Mouse (Mus musculus) intestine, postnatal 0 days (tissue): Measurements from ENCODE around the gene H2-T3. TPM values are rescaled to one million over a fixed set of nuclear protein-coding genes. Genes with fewer than 3 reads are reported as not detected.
"Not testable (repeated sequence)": the region's sequence is repeated elsewhere in the genome, so short reads cannot be mapped to it uniquely, and the experiment has no call there.

Source experiments
- ATAC-seq: fragments of 200-750 bp; cut with Nextera tagmentation; 2 replicates; pipeline ENCODE4 v1.8.0; 2017; ENCODE audit warnings: mild to moderate bottlenecking, moderate TSS enrichment, moderate library complexity
- H3K27ac ChIP-seq: fragments of 300-500 bp; sonication (generic); 2 replicates; pipeline ENCODE4 v1.5.1; 2014; ENCODE audit warnings: mild to moderate bottlenecking, low read depth, low read length, moderate library complexity
- H3K27me3 ChIP-seq: fragments of 300-500 bp; sonication (generic); replicated peaks from 2 replicates; pipeline ENCODE4 v1.6.1; 2014; ENCODE audit warnings: low read length, mixed read lengths; ENCODE audit not compliant: control insufficient read depth, insufficient read depth
- H3K36me3 ChIP-seq: fragments of 300-500 bp; sonication (generic); 2 replicates; pipeline ENCODE4 v1.6.1; 2014; ENCODE audit warnings: mild to moderate bottlenecking, moderate library complexity; ENCODE audit not compliant: control insufficient read depth, insufficient read depth
- H3K4me1 ChIP-seq: fragments of 300-500 bp; sonication (generic); replicated peaks from 2 replicates; pipeline ENCODE4 v1.6.1; 2014; ENCODE audit warnings: antibody characterized with exemption, low read length, mixed read lengths; ENCODE audit not compliant: control insufficient read depth, insufficient read depth
- H3K4me2 ChIP-seq: fragments of 300-500 bp; sonication (generic); replicated peaks from 2 replicates; pipeline ENCODE4 v1.6.1; 2014; ENCODE audit warnings: low read depth, mild to moderate bottlenecking, moderate library complexity
- H3K4me3 ChIP-seq: fragments of 300-500 bp; sonication (generic); 2 replicates; pipeline ENCODE4 v1.5.1; 2014; ENCODE audit warnings: low read depth, low read length
- H3K9ac ChIP-seq: fragments of 300-500 bp; sonication (generic); 2 replicates; pipeline ENCODE4 v1.6.1; 2014; ENCODE audit warnings: mild to moderate bottlenecking, low read depth, low read length
- H3K9me3 ChIP-seq: fragments of 300-500 bp; sonication (generic); 2 replicates; pipeline ENCODE4 v1.6.1; 2016; ENCODE audit warnings: mixed run types; ENCODE audit not compliant: control insufficient read depth
- CTCF ChIP-seq: sonication (generic); IDR thresholded peaks from 2 replicates; pipeline ENCODE4 v1.5.1; 2016; ENCODE audit warnings: low read depth, mild to moderate bottlenecking, control low read depth, antibody characterized with exemption, moderate library complexity
- WGBS: fragments of 180-500 bp; shearing (Covaris S2); extraction: QIAGEN DNeasy Blood & Tissue Kit; methylation state at CpG from one replicate; pipeline ENCODE4 v1.1.7; 2014; 5-methylcytosine and 5-hydroxymethylcytosine counted together
- polyA plus RNA-seq: library from polyadenylated mRNA; unstranded; fragments of >200 nt; fragmentation: Nextera tagmentation; extraction: Ambion mirVana; gene quantifications from 2 replicates; pipeline ENCODE4 v1.2.1, GENCODE M21; 2015

H2-T3 gene
- polyA plus RNA-seq, result 53.3 and 65.3 TPM in 2 replicates

DNA sequence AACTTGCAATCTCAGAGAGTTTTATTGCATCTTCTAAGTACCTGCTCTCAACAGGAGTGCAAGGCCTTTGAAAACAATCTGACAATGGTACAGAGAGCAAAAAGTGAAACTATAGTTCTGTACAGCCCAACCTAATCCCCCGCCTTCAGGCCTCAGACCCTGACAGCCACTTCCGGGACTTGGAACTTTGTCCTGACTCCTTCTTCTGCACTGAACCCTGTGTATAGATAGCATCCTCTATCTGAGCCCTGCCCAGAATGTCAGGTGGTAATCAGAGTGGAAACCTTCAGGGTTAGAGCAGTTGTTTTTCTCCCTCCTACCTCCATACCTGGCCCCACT is at the start of gene H2-T3:
TSS of gene H2-T3 (minus strand) at position 119 of the 339 bp plus-strand sequence.
- Histone ChIP-seq H3K36me3 (no peaks in the 10 kb centered on the region), H3K9me3 (no peaks in the 10 kb centered on the region), H3K4me3 (peak within 1 kb of the TSS; percentile 40), H3K4me2 (peak within 1 kb of the TSS; percentile 66), H3K9ac (peak within 1 kb of the TSS; percentile 26; the same call in 1 of the 2 replicates), H3K4me1 (no peaks in the 10 kb centered on the region), H3K27ac (peak within 1 kb of the TSS; percentile 88), H3K27me3 (no peaks in the 10 kb centered on the region)
- WGBS, result 36% methylated on average over 2 of the region's 2 CpGs
- TF ChIP-seq CTCF, result no peak
- peak; percentile 92 for ATAC-seq

DNA sequence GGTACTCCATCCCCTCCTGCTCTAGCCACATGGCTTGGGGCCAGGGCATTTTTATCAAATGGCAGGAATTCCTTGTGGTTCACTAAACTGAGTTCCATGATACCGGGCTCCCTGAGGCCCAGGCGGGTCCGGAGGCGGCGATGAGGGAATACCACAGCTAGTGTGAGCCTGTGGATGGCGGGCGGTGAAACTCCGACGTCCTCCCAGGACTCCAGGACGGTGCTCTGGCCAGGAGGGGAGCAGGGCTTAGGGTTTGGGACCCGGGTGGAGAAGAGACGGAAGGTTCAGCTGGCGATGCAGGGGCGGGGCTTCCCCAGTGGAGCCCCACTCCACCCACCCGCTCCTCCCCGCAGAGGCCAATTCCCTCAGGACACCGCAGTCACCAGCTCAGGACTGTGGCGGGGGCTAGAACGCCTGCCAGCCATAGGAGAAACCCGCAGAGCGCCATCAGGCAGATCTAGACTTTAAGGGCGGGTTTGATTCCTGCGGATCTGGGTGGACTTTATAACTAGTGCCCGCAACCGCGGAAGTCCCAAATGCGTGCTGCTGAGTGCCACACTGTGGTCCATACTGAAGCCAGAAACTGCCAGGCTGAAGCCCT is 47.3 kb upstream of the H2-T3 start:
- H3K4me3 ChIP-seq, result peak overlapping the region; percentile 41
- ATAC-seq, result no peak
- H3K9ac ChIP-seq, result no peak overlapping the region
- no peaks in the 10 kb centered on the region for H3K4me1 ChIP-seq
- no peaks in the 10 kb centered on the region for H3K9me3 ChIP-seq
- H3K27me3 ChIP-seq, result peaks cover 18% of the 10 kb centered on the region
- H3K27ac ChIP-seq, result no peak overlapping the region
- WGBS, result 5% methylated on average over 27 of the region's 27 CpGs
- H3K36me3 ChIP-seq, result no peaks in the 10 kb centered on the region
- TF ChIP-seq CTCF, result no peak
- H3K4me2 ChIP-seq, result peak overlapping the region; percentile 68

DNA sequence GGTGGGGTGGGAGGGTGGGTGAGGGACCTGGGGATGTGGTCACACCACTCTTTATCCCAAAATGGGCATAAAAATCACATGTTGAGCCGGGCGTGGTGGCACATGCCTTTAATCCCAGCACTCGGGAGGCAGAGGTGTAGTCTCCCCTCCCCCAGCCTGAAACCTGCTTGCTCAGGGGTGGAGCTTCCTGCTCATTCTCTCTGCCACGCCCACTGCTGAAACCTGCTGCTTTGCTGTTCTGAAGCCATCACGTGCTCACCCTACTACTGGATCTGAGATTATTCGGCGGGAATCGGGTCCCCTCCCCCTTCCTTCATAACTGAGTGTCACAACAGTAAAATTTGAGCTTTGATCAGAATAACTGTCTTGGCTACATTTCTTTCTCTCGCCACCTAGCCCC is 45.2 kb upstream of the H2-T3 start:
- not testable (repeated sequence) for H3K4me2 ChIP-seq, ATAC-seq

DNA sequence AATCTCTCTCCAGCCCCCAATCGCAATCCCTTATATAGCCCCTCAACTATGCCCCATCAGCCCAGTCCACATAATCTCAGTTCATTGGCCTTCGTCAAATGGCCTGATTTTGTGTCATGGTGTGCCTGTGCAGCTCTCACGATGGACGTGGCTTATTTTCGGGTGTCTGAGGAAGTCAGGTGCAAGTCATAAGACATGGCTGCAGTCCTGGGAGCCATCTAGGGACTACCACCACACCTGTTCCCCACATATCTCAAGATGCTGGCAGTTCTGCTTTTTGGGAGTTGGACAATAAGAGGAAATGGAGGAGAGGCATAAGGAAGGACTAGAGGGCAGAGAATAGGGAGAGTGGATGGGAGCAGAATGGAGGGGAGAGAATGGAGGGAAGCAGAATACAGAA is 43.5 kb upstream of the H2-T3 start:
- Histone ChIP-seq H3K4me2 (no peak overlapping the region), H3K27ac (no peak overlapping the region), H3K4me3 (no peak overlapping the region), H3K4me1 (no peaks in the 10 kb centered on the region), H3K27me3 (peaks cover 44% of the 10 kb centered on the region), H3K9me3 (no peaks in the 10 kb centered on the region), H3K36me3 (no peaks in the 10 kb centered on the region), H3K9ac (no peak overlapping the region)
- WGBS, result 85% methylated on average over 5 of the region's 5 CpGs
- ATAC-seq, result no peak
- TF ChIP-seq CTCF, result no peak

More for the DNA sequence above, 45.2 kb upstream of the H2-T3 start:
- H3K9me3 ChIP-seq, H3K36me3 ChIP-seq, H3K4me3 ChIP-seq, H3K27ac ChIP-seq, H3K4me1 ChIP-seq, H3K9ac ChIP-seq: not testable (repeated sequence)
- H3K27me3 ChIP-seq, result peaks cover 28% of the 10 kb centered on the region
- 9% methylated on average over 8 of the region's 9 CpGs for WGBS

DNA sequence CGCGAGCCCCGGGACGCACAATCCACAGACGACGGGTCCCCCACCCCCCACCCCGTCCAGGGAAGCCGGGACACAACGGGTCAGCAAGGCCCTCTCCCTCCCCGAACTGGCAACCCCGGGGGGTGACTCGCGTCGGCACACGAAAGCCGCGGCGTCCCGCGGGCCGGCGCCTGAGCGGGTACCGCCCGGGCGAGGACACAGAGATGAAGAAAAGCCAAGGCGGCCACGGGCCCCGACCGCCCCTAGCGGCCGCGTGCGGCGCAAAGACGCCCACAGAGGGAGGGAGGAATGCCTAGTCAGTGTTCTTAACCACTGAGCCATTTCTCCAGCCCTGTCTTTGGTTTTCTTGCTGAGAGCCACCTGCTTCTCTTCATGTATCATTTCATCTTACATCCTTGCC is 41.2 kb upstream of the H2-T3 start:
- 14% methylated on average over 35 of the region's 36 CpGs for WGBS
- ATAC-seq, result no peak
- no peak overlapping the region for H3K9ac ChIP-seq
- peaks cover 36% of the 10 kb centered on the region; the same call in 1 of the 2 replicates for H3K27me3 ChIP-seq
- H3K36me3 ChIP-seq, result no peaks in the 10 kb centered on the region
- no peaks in the 10 kb centered on the region for H3K9me3 ChIP-seq
- peak; percentile 87 for TF ChIP-seq CTCF
- H3K4me3 ChIP-seq, result no peak overlapping the region
- H3K4me1 ChIP-seq, result no peaks in the 10 kb centered on the region
- H3K27ac ChIP-seq, result no peak overlapping the region
- H3K4me2 ChIP-seq, result no peak overlapping the region

DNA sequence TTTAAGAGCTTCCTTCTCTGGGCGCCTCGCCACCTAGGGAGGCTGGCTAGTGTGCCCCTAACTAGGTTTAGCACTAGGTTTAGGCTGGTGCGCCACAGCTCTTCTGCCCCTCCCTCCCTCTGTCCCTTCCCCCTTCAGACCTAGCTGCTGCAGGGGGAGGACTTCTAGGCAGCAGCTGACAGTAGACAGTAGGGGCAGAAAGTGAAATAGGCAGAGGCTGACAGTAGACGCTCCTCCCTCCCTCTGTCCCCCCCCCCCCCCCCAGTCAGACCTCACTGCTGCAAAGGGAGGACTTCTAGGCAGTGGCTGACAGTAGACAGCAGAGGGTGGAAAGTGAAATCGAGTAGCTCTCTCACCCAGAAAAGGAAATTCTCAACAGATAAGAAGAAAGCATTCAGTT is 39.0 kb upstream of the H2-T3 start:
- no peak for ATAC-seq
- no peak overlapping the region for H3K27ac ChIP-seq
- no peak for TF ChIP-seq CTCF
- no peak overlapping the region for H3K4me3 ChIP-seq
- no peaks in the 10 kb centered on the region for H3K4me1 ChIP-seq
- no peaks in the 10 kb centered on the region for H3K9me3 ChIP-seq
- no peak overlapping the region for H3K9ac ChIP-seq
- H3K36me3 ChIP-seq, result no peaks in the 10 kb centered on the region
- WGBS, result 7% methylated on average over 5 of the region's 5 CpGs
- H3K4me2 ChIP-seq, result no peak overlapping the region
- H3K27me3 ChIP-seq, result peaks cover 47% of the 10 kb centered on the region

DNA sequence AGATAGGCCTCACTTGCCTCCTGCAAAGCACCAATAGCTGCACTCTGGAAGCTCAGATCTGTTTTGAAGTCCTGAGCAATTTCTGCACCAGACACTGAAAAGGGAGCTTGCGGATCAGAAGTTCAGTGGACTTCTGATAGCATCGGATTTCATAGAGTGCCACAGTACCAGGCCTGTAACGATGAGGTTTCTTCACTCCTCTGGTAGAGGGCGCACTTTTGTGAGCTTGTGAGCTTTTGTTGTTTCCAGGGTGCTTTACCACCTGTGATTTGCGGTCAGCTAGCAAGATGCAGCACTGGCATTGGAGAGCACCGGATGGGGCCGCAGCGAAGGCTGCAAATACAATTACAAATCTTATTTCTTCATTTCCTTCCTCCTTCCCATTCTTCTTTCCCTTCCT is 36.8 kb upstream of the H2-T3 start:
- 16% methylated on average over 8 of the region's 8 CpGs for WGBS

More for the DNA sequence above, 36.8 kb upstream of the H2-T3 start:
- Histone ChIP-seq H3K4me1 (no peaks in the 10 kb centered on the region), H3K9ac (no peak overlapping the region), H3K4me2 (no peak overlapping the region), H3K36me3 (no peaks in the 10 kb centered on the region), H3K27ac (no peak overlapping the region), H3K27me3 (peaks cover 47% of the 10 kb centered on the region), H3K9me3 (no peaks in the 10 kb centered on the region), H3K4me3 (no peak overlapping the region)
- peak; percentile 61 for TF ChIP-seq CTCF
- no peak for ATAC-seq
